Mouse (Mus musculus): ENCODE data around the gene Gnat2.

The Gnat2 gene

DNA sequence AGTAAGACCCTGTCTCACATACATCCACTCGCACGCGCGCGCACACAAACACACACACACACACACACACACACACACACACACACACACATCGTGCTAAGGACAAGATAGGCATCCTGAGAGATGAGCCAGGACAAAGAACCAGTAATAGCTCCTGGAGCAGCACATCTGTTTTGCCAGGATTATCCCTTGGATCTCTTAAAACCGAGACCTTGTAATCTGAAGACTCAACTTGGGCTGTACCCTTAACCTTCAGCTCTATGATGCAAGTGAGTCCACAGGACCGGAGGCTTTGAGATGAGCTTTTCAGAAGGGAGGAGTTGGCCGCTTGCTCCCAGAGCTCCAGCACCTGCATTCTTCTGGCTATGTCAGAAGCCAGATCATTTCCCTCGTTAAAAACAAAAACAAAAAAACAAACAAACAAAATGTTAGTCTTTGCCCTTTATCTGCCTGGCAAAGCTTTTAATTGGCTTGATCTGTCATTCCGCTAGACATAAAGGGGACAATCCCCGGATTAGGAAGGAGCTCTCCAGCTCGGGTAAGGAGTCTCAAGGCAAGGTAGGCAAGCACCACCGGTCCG is at the start of gene Gnat2:
Gene Gnat2, plus strand, starts transcription at position 254 of the 580 bp plus-strand sequence.
- no peak for DNase-seq (ENCODE audit: low spot score in 2 of 2)

DNA sequence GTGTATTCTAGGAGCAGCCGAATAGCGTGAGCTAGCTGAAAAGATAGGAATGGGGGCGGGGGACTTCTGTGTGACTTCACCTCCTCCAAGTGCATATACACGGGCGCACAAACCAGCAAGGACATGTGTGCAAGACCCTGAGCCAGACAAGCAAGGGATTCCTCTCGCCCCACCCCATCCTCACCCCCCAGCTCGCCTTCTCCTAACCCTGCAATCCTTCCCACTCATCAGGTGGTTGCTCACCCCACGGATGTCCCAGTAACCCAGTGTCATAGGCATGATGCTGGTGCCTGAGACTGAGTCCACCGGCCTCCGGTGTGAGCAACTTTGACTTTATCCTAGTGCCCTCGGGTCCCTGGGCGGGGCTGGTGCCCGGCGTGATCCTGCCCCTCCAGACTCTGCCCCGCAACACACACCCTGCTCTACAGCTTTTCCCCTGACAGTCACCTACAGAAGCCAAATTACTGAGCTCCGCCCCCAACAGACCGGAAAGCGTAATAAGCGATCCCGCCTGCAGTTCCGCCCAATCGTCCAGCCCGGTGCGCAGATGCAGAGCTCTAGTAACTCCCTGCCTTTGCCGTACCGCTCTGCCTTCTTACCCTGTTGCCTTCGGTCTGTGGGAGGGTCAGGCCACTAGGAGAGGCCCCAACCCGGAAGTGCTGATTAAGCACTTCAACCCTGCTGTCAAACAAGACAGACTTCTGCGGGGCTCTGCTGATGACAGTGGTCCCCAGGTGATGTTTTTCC is 48.0 kb upstream of the Gnat2 start, which contains the start of gene Gstm4:
Gene Gstm4, minus strand, starts transcription at position 501 of the 747 bp plus-strand sequence.
- peak; percentile 46 to 68 for DNase-seq (ENCODE audit: low spot score in 2 of 2)

DNA sequence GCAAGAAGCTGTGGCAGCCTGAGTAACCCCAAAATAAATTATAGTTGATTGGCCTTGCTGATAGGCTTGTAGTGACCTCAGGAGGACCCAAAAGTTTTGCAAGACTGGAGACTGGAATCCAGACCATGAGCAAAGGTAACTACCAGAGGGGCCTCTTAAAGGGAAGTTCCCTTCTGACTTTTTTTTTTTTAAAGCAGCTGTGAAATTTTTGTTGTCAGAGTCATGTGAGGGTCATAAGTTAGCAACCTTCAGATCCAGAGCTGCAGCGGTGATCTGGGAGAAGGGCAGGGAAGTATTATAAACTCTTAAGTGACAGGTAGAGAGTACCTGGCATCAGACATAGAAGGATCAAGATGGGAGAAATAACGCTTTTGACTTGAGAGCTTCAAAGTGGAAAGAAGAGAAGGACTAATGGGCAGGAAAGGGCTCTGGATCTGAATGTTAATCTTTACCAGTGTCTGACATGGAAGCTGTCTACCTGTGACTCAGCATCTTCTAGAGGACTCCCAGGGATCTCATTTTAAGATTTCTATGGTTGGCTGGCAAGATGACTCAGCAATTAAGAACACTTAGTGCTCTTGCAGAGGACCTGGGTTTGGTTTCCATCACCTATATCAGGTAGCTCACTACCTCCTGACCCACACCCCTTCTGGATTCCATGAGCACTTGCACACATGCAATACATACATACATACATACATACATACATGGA is 45.5 kb upstream of the Gnat2 start:
- no peak for DNase-seq (ENCODE audit: low spot score in 2 of 2)

DNA sequence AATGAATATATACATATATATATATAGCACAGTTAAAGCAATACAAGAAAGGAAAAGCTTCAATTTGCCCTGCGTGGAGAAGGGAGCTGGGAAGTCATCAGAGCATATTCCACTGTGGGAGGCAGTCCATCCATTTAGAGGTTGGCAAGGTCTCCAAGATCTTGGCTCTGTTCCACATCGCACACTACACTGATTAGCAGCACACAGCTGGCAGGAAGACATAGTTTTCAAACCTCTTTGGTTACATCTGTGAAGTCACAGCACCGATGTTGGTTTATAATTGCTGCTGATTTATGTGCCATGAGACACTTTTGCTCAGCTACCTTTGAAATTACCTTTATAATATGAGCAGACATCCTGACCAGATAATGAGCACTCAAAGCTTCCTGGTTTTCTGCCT is 44.3 kb upstream of the Gnat2 start:
- no peak for DNase-seq (ENCODE audit: low spot score in 2 of 2)

DNA sequence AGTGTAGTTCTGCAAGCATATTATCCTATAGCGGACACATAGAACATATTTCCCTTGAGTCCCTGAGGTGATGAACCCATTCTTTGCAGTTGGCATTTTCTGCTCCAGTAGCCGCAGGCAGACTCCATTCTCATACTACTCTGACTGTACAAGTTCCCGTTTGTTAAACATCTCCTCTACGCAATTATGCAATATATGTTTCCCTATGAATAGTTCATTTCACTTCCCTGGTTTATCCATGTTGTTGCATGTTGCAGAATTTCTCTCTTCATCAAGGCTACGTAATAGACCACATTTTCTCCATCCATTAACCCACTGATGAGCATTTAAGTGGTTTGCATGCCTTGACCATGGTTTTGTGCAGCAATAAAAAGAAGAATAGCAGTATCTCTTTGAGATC is 42.1 kb upstream of the Gnat2 start:
- no peak for DNase-seq (ENCODE audit: low spot score in 2 of 2)

DNA sequence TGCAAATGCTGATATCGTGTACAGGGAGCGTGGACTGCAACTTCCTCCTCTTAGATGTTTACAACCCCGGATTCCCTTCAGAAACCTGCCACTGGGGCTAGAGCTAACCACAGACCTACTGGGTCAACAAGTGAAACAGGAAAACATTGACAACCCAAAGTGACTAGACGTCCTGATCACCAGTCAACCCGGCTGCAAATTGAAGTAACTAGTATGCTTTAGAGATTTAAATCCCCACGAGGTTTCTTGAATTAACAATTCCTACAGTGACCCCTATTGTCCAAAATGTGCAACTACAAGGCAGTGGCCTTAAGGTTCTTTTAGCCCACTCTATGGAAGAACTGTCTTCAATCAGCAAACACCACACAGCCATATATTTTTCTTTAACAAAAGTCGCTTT is 31.2 kb upstream of the Gnat2 start:
- DNase-seq (ENCODE audit: low spot score in 2 of 2), result peak in 1 of 2 experiments; percentile 50

DNA sequence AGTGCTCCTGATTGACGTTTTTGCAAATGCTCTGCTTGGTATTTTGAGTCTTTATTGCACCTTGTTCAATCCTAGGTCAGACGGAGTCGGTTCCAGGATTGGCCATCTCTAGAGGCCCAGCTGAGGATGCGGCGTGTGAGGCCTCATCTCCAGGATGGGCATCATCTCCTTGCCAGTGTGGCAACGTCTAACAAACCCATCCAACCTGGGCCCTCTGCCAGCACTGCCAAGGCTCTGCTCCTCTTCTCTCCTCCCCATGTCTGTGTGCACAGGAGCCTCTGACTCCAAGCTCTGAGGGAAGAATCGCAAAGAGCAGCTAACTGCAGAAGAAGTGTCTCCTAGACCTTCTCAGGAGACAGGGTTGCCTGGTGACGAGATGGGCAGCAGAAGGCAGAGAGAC is 29.9 kb upstream of the Gnat2 start:
- no peak for DNase-seq (ENCODE audit: low spot score in 2 of 2)

DNA sequence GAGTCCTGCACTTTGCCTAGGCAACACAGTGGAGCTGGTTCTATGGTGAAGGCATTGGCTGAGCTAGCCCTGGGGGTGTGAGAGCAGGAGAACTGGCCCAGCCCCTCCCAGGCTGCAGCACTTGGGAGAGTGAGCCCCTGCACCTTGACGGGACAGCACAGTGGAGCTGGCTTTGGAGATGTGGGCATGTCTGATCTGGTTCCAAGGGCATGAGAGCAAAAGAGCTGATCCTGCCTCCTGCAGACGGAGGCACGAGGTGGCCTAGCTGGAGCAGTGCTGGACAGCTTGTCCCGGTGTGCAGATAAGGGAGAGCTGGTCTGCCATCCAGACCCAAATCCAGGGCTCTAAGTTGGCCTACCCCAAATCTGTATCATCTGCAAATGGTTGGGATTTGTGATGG is 27.9 kb upstream of the Gnat2 start:
- DNase-seq (ENCODE audit: low spot score in 2 of 2), result no peak

DNA sequence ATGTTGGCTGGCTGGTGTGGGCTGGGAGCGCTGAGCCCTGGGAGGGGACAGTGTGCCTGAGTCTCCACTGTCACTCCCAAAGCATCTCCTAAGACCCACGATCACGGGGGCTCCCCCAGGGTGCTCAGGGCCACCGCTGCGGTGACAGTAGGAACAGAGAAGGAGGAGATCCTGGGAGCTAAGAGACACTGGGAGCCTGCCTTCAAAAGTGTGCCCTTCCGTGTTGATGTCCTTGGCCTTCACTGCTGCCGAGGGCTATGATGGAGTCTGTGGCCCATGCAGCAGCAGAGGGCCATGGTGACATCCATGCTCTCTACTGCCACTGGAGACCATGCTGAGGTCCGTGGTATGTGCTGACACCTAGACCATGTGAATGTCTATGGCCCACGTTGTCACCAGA is 27.0 kb upstream of the Gnat2 start:
- DNase-seq (ENCODE audit: low spot score in 2 of 2), result no peak

DNA sequence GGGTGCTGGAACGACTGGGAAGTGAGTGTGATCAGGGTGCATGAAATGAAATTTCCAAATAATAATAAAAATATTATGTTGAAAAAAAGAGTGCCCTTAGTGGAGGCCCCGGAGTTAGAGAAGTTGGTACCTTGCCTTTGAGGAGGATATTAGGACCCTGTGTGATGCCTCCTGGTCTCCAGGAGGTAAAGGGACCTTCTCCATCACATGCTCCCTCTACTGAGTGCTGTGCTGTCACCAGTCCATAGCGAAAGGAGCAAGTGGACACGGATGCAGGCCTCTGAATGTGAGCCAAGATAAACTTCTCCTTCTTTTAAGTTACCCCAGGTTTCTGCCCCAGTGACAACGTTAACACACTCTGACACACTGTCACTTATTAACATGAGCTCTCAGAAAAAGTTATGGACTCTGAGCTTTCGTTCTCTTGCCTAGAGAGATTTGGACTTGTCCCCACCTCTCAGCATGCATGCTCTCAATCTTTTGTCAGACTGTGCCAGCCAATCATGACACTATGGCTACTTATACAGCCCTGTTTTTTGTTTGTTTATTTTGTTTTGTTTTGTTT is 25.1 kb upstream of the Gnat2 start:
- no peak for DNase-seq (ENCODE audit: low spot score in 2 of 2)

DNA sequence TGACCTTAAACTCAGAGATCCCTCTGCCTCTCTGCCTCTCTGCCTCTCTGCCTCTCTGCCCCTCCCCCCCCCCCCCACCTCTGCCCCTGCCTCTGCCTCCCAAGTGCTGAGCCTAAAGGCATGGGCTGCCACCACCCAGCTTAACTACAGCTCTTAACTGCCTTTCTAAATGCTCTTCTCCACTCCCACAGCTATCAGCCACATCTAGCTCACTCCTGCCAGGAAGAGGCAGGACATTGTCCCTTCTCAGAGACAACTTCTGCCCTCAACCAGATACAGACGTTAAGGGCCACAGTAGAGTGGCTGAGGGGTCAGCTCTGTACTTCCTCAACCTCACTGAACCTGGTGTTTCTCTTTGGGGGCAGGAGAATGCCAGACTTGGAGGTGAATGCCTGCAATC is 23.8 kb upstream of the Gnat2 start:
- no peak for DNase-seq (ENCODE audit: low spot score in 2 of 2)

DNA sequence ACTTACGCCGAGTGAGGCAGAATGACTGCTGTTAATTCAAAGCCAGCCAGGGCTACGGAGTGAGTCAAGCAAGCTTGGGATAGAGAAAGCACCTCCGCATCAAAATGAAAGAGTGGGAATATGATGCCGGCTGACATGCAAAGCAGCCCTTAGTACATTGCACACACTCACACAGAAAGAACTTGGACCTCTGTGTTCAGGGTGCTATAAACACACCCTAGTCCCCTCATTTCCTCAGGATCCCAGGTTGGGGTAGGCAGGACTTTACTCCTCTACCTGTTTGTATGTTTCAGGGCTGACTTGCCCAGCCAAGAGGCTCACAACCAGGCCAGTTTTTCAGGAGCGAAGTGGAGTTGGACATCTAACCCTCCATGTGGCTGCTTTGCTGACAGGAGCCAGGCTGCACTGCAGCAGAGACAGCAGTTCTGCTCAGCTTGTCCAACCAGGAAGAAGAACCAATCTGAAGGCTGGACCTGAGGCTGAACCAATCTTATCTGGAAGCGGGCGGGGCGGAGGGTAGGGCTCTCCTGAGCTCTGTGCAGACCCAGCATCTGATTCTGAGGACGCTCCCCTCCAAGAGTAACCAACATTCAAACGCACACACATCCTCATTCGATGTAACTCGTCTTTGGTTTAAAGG is 23.2 kb upstream of the Gnat2 start:
- DNase-seq (ENCODE audit: low spot score in 2 of 2), result no peak

DNA sequence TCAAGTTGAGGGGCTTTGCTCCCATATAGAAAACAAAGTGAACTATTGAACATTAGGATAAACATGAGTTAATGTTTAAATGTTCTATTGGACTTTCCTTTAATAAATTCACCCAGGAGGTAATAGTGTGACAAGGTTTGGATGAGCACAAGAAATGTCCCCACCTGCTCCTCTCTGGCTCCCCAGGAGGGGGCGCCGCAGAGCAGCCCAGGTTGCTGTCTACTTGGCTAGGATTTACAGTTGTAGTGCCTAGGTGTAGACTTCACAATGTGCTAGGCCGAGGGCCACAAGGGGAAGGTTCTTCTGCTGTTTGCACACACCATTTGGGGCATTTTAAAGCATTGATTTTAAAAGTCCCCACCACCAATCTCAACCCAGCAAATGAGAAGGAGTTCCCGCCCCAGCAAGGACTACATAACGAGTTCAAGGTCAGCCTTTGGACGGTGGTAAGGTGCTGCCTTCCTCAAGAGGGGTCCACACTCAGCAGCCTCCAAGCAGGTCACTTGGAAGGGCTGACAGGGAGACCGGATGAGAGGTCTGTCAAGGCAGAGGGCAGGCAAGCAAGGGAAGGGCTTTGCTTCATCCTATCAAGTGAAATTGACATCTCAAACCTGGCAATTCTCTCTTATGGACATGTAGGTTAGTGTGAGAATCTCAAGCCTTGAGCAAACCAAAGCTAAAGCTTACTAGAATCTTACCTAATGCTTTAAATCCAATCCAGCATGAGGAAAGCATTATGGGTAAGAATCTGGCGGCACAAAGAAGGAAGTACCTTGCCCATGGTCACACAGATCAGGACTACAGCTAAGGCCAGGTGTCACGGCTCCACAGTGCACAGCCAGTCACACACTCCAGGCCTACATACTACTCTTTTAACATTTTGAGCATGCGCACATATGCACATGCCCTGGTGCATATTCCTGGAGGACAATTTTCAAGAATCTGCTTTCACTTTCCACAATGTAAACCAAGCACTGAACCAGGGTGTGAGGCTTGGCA is 22.0 kb upstream of the Gnat2 start:
- DNase-seq (ENCODE audit: low spot score in 2 of 2), result peak in 1 of 2 experiments; percentile 65

DNA sequence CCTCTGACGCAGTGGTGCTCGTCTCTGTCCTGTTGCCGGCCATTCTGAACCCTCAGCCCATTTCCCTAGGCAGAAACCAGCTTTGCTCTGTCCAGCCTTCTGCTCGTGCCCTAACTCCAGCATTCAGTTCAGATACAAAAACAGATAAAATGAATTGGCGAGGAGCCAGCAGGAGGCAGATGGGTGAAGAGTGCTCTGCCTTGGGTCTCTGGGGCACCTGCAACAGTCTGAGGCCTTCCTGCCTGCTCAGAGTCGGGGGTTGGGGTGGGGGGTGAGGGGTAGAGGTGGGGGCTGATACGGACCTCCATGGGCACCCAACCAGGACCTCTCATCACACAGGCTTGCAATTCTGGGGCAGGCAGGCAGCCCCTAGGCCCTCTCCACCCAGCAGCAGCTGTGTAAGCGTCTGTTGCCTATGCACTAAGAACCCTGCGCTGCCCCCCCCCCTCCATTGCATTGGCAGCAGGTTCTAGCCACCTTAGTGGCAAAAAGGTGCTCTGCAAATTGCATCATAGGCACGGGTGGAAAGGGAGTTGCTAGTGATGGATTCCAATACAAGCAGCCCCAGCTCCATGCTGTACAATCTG is 19.5 kb upstream of the Gnat2 start:
- no peak for DNase-seq (ENCODE audit: low spot score in 2 of 2)

DNA sequence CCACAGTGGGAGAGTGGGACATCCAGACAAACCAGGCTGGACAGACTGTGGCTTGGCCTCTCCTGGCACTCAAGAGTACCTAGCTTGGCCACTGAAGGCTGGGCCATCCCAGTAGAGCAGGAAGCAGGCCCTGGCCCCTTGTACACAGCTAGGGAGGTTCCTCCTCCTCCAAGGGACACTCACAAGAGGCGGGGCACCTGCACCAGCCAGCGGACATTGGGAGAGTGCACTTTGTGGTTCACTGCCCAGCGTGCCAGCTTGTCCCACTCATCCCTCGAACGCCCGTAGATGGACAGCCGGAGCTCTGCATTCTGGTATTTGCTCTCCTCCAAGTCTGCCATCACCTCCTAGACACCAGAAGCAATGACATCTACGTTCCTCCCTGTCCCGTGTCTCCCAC is 15.8 kb upstream of the Gnat2 start:
- DNase-seq (ENCODE audit: low spot score in 2 of 2), result no peak

DNA sequence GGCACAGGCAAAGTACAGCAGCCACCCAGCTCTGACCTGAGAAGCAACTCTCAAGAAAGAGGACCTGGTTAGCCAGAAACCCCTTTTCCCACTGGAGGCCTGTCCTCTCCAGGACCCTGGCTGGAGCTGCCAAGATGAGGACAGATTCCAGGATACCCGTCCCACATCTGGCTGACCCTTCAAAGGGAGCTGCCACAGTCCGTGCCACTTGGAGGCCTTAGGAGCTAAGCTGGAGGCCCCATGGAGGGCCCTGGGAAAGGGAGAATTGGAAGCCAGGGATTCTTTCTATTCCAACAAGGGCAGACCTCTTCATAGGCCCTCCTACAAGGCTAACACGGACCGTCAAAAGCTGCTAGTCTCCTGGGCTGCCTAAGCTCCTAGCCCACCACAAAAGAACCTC is 10.9 kb upstream of the Gnat2 start:
- no peak for DNase-seq (ENCODE audit: low spot score in 2 of 2)

DNA sequence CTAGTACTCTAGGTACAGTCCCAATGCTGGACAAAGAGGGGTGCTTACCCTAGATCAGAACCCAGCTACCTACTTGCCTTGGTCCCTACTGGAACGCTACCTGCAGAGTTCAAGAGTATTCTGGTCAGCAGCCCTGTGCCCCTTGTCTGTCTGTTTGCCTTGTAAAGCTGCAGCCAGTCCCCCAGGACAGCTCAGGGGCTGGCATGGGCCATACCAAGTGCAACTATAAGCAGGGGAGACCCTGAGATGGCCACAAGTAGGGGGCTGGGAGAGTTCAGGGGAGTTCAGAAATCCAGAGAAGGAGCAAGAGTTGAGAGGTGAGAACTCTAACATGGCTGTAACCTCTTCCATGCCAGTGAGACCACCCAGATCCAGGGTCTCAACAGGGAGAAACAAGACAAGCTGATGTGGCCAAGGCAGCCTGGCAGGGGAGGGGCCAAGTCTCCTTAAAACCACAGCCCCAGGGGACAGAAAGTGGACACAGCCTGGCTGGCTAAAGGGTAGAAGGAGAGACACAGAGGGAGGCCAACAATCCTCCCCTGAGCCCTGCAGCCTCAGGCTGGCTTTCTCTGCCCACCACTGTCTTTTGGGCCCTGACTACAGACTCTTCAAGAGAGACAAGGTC is 10.2 kb upstream of the Gnat2 start:
- no peak for DNase-seq (ENCODE audit: low spot score in 2 of 2)

DNA sequence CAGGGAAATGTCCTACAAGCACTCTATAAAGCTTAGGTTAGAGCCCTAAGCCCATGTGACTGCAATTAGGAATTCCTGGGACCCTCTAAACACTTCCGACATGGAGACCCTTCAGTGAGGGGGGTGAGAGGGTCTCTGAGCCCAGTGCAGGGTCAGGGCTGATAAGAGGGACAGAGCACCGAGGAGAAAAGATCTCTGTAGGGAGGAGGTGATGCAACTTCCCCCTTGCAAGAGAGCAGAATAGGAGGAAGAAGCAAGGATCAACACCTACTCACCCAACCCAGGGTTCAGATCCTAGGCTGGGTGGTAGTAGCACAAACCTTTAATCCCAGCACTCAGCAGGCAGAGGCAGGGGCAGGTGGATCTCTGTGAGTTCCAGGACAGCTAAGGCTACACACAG is 9.4 kb upstream of the Gnat2 start:
- no peak for DNase-seq (ENCODE audit: low spot score in 2 of 2)

DNA sequence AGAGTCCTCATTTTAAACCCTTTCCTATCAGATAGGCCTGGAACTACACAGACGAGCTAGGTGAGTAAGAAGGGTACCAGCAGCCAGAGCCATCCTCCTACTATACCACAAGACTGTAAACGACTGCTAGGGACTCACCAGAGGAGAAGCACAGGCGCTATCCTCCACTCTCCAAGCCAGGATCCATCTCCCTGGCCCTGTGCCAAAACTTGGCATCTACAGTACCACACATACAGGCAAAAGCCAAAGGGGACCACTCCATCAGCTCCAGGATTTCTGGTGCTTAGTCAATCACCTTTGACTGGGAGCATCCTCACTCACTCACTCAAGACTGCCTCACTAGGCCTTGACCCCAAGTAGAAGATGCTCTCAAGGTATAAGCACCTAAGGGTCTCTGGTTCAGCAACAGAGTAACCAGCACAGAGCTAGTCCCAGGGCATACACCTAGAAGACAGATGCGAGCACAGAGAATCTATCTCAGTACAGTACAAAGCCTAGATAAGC is 8.6 kb upstream of the Gnat2 start:
- peak in 1 of 2 experiments; percentile 36 for DNase-seq (ENCODE audit: low spot score in 2 of 2)

DNA sequence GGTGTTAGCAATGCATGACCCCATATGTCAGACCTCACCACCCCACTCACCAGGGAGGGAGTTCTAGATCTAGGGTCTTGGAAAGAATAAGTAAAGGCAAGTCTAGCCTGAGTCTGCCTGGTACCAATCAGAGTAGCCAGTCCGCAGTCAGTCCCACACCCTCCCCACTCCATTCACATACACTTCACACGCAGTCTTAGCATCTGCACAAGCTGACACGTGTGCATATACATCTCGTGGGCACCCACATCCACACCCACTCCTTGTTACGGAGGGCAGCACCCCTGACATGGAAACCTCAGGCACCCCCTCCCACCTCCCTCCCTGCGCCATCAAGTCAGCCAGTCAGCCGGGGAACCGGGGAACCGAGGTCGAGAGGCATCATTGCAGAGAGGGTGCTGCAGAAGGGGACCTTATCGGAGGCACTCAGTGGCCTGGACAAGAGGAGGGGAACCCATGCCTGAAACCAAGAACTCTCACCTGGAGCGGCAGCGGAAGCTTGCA is 7.8 kb upstream of the Gnat2 start:
- no peak for DNase-seq (ENCODE audit: low spot score in 2 of 2)

Measured in cerebellum, postnatal 4 days (tissue).